Mouse (Mus musculus) kidney, postnatal 4 days (tissue): ENCODE results near the gene Oprd1.

ENCODE experiments used
- DNase-seq, 2 experiments: peaks; one replicate each; pipeline ENCODE4 v3.0.0; 2021; ENCODE audit warnings: mixed read lengths in 2 of 2

Gene Oprd1

DNA sequence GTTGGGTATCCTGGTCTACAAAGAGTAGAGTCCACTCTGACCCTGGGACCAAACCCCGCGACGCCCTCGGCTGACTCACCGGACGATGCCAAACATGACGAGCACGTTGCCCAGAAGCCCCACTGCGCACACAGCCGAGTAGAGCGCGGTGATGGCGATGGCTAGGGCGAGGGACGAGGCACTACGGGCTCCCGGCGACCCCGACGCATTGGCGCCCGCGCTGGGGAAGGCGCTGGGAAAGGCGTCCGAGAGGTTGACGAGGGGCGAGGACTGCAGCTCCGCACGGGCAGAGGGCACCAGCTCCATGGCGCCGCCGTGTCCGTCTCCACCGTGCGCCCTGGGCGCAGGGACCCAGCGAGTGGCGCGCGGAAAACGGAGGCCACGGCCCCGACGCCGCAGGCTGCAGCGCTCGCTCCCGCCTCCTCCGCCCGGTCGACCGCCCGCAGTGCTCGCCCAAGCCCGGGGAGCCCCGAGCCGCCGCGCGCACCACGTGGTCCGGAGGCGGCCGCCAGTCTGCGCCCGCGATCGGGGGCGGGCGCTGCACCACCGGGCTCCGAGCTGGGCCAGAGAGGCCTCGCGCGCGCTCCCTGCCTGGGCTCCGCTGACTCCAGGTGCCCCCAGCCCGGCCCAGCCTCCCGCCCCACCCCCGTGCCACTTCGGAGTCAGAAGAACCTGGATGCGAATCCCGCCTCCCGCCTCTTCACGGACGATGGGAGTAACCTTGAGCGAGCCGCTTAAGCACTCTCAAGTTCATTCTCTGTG is at the start of gene Oprd1:
Gene Oprd1, minus strand, starts transcription at position 407 of the 762 bp plus-strand sequence.
- DNase-seq = peak; percentile 49 to 61

GRCm38 (mm10) chr4:132187826-132188401 is 43.6 kb upstream of the Oprd1 start:
- DNase-seq = no peak

DNA sequence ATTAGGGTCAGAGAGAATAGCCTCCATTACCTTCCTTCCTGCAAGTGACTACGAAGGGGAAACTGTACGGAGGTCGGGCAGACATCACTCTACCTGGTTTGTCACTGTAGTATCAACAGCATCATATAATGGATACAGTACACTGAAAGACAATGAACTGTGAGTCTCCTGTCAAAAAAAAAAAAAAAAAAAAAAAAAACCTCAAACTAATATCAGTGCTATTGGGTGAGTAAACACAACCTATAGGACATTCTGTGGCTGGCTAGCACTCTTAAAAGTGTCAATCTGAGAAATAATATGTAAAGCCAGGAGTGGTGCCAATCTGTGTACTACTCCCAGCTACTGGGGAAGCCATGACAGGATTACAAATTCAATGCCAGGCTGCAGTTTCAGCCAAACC is 38.9 kb upstream of the Oprd1 start:
- no peak for DNase-seq

- DNase-seq = peak; percentile 61 to 75
Observed at GRCm38 (mm10) chr4:132181721-132182658, 37.7 kb upstream of the Oprd1 start.

GRCm38 (mm10) chr4:132180710-132181109 is 36.4 kb upstream of the Oprd1 start:
- peak; percentile 73 to 76 for DNase-seq

DNA sequence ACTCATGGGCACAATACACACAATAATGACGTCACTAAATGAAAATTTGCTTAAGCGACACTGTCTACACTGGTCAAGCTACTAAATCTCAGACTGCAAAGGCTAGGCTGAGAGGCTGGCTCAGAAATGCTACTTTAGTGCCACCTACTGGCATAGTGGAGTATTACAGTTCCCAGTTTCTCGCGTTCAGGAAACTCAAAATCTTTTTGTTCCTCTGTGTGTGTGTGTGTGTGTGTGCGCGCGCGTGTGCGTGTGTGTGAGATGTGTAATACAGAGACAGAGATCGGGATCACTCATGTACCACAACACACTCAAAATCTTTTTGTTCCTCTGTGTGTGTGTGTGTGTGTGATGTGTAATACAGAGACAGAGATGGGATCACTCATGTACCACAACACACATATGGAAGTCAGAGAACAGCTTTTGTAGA is 34.4 kb upstream of the Oprd1 start:
- peak; percentile 48 to 60 for DNase-seq

DNA sequence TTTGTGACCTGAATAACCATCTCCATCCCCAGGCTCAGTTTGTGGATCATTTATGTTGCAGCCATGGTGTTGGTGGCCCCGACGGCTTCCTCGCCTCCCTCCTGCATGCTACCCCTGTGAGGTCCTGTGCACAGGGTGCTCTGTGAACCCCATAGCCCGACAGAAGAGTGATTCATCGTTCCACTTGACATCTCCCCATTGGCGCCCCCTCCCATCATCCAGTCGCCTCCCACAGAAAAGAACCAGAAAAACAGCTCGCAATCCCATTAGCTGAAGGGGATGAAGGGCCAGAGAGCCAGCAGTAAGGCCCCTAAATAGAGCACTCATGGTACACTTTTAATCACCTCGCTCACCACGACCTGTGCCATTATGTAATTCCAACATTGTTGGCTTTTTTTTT is 32.2 kb upstream of the Oprd1 start:
- DNase-seq = no peak

- DNase-seq = no peak
Observed at GRCm38 (mm10) chr4:132170891-132171290, 26.6 kb upstream of the Oprd1 start.

DNA sequence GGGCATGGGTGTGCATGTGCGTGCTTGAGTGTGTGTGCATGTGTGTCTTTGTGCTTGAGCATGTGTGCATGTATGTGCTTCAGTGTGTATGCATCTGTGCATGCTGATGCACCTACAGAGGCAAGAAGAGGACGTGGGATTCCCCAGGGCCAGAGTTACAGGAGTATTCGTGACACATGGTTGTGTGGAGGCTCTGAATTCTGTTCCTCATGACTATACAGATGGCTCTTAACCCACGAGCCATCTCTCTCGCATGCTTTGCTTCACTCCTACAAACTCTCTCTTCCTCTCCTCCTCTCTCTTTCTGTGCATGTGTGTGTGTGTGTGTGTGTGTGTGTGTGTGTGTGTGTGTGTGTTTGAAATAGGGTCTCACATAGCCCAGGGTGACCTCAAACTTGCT is 25.5 kb upstream of the Oprd1 start:
- DNase-seq = no peak

- DNase-seq = no peak
Observed at GRCm38 (mm10) chr4:132169271-132169670, 25.0 kb upstream of the Oprd1 start.

DNA sequence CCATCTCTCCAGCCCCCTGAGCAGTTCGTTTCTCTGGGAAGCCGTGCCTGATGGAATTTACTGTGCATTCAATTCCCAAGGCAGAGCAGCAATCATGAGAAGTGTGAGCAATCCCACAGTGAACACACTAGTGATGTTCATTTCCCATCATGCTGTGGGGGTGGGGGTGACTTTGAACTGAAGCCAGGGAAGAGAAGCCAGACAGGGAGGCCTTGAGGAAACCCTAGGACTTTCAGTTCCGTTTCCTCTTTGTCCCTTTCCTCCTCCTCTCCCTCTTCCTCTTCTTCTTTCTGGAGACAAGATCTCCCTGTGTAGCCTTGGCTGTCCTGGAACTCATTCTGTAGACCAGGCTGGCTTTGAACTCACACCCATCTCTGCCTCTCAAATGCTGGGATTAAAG is 23.1 kb upstream of the Oprd1 start:
- DNase-seq = no peak

GRCm38 (mm10) chr4:132166350-132167290 is 22.3 kb upstream of the Oprd1 start:
- no peak for DNase-seq

DNA sequence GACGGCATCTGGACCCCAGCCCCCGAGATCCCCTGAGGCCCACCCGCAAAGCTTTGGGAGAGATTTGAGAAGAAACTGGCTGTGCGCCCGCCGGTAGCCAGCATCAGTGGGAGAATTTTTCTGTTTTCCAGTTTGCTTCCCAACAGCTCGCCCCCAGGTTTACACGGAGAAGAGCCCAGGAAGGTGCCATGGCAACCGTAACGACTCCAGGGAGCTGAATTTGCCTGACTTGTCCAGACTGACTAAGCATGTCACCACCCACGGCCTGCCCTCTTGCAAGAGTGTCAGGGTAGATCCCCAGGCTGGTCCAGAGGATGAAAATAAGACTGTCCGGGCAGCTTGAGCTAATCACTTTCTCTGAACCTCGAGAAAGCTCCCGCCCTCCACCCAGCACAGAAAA is 21.4 kb upstream of the Oprd1 start:
- DNase-seq = no peak

- DNase-seq = no peak
Observed at GRCm38 (mm10) chr4:132156941-132157622, 12.8 kb upstream of the Oprd1 start.

DNA sequence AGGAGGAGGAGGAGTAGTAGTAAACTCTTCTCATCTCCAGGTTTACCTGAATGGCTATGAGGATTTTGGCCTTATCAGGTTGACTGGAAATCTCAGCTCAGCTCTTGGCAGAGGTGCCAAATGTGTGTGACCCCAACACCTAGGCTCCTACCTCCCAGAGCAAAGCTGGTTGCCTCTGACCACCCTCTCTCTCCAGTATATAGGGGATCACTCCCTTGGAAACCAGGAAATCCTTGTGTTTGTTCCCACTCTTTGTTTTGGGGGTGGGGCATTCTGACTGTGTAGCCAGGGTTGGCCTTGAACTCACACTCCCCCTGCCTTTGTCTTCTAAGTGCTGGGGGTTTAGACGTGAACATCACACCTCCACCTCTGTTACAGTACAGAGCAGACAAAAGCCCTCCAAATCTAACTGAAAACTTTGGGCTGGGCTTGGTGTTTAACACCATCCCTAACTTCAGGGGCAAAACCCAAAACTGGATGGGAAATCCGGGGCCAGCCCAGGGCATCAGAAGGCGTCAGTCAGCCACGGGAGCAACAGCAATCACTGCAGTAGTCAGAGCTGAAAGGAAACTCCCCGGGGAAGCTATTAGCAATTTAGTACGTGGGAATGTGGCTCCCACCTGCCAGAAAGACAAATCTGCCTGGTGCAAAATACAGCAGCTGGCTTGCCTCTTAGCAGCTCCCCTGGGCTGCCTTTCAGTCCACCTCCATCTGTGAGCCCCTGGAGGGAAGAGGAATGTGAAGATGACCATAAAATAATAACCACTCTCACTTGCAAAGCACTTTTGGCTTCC is 10.8 kb upstream of the Oprd1 start:
- DNase-seq = no peak

- no peak for DNase-seq
Observed at GRCm38 (mm10) chr4:132151673-132152072, 7.4 kb upstream of the Oprd1 start.

GRCm38 (mm10) chr4:132146201-132146600 is 1.9 kb upstream of the Oprd1 start:
- no peak for DNase-seq

GRCm38 (mm10) chr4:132145092-132145491 is 806 bp upstream of the Oprd1 start:
- DNase-seq = no peak

DNA sequence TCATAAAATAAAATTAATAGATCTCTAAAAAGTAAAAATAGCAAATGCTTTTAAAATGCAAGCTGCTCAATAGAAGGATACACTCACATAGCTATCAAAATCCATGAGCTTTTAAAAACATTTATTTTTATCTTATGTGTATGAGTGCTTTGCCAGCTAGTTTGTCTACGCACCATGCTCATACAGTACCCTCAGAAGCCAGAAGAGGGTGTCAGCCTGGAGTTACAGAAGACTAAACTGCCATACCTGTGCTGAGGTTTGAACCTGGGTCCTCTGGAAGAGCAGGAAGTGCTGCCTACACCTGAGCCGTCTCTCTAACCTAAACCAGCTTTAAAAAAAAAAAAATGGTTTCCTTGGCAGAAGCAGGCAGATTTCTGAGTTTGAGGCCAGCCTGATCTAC is 5.6 kb downstream of the Oprd1 start:
- DNase-seq = no peak

DNA sequence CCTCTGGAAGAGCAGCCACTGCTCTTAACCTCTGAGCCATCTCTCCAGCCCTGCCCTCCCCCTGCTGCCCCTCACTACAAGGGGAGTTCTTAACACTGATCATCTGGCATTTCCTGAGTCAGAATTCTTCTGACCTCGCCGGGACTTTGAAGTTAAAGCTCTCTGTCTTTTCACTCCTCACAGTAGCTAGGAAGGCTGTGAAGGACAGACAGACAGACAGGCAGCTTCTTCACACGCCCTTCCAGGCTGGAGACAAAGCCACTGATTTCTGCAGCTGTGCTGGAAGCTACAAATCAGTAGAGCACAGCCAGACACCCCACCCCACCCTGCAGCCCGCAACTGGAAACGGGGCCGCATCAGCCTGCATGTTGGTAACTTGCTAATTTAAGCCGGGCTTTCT is 7.3 kb downstream of the Oprd1 start:
- DNase-seq = no peak

DNA sequence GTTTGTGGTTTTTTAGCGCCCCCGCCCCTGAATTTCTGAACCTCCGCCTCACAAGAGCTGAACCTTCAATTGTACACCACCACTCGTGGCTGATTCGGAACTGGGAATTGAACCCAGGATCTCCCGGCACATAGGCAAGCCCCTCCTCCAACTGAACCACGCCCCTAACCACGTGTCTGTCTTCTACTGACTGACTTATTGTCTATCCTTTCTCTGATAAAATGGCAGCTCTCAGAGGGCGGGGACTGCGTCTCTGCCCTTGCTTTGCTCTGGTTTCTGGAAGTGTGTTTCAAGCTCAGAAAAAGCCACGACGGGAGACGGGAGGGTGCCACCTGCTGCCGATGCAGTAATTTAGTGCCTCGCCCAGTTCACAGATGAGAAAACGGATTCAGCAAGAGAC is 10.4 kb downstream of the Oprd1 start:
- no peak for DNase-seq
